Mouse (Mus musculus) bone marrow macrophage, adult 2 months (primary cell): ENCODE measurements around the gene Kif13a. TPM values are rescaled to one million over a fixed set of nuclear protein-coding genes. Genes with fewer than 3 reads are reported as not detected.

Experiments
- H3K27ac ChIP-seq: 2 replicates; pipeline ENCODE4 v1.5.1; 2012; ENCODE audit warnings: low read depth, low read length; ENCODE audit not compliant: insufficient read depth
- H3K4me1 ChIP-seq: 2 replicates; pipeline ENCODE4 v1.6.1; 2012; ENCODE audit warnings: low read length; ENCODE audit not compliant: control insufficient read depth, insufficient read depth
- H3K4me3 ChIP-seq: 2 replicates; pipeline ENCODE4 v1.5.1; 2012; ENCODE audit warnings: mild to moderate bottlenecking, low read length, moderate library complexity; ENCODE audit not compliant: insufficient read depth
- CTCF ChIP-seq: IDR thresholded peaks from 2 replicates; pipeline ENCODE4 v1.5.1; 2012; ENCODE audit warnings: low read depth, mild to moderate bottlenecking, low read length, moderate library complexity
- POLR2A ChIP-seq: IDR thresholded peaks from 2 replicates; pipeline ENCODE4 v1.6.1; 2012; ENCODE audit warnings: mild to moderate bottlenecking, low read depth, low read length, borderline replicate concordance
- polyA plus RNA-seq: library from polyadenylated mRNA; stranded (reverse); fragments of >200 nt; gene quantifications from 2 replicates; pipeline ENCODE4 v1.2.4, GENCODE M21; 2012; ENCODE audit not compliant: missing spikeins, insufficient read depth, insufficient read length

The Kif13a gene
- polyA plus RNA-seq, 1 experiment, result 18.8 TPM

DNA sequence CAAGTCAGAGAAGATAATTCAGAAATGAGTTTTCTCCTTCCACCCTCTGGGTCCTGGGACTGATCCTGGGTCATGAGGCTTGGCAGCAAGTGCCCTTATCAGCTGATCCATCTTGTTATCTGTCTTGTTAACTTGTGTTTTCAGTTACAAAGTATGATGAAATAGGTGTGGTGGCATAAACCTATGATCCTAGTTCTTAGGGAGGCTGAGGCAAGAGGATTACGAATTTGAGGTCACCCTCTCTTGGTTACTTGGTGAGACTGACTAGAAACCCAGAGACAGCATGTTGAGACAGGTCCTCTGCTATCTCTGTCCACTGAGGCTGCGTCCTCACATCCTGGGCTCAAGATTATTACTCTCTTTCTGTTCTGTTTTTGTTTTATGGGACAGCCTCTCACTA, 164.3 kb downstream of the Kif13a start:
- Histone ChIP-seq H3K4me1 (no peaks in the 10 kb centered on the region), H3K27ac (no peak overlapping the region), H3K4me3 (no peak overlapping the region)
- TF ChIP-seq CTCF, result no peak
- TF ChIP-seq POLR2A, result no peak

DNA sequence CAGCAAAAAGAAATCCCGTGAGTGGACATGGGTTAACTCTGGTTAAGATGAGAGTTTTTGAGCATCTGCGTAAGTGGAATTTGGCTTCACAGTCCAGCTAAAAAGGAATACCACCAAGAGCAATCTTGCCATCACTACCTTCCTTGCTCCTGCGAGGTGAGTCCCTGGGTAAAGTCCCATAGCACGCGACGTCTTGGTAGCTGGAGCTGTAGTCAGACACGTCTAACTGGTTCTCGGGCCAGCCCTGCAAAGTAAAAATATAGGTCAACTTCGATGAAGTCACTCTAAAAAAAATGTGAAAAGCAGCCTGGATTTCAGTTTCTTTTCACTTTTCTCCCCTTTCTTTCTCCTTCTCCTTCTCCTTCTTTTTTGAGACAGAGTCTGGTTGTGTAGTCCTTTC, 166.5 kb downstream of the Kif13a start:
- Histone ChIP-seq H3K4me3 (no peak overlapping the region), H3K4me1 (no peaks in the 10 kb centered on the region), H3K27ac (no peak overlapping the region)
- TF ChIP-seq POLR2A (no peak), CTCF (no peak)

DNA sequence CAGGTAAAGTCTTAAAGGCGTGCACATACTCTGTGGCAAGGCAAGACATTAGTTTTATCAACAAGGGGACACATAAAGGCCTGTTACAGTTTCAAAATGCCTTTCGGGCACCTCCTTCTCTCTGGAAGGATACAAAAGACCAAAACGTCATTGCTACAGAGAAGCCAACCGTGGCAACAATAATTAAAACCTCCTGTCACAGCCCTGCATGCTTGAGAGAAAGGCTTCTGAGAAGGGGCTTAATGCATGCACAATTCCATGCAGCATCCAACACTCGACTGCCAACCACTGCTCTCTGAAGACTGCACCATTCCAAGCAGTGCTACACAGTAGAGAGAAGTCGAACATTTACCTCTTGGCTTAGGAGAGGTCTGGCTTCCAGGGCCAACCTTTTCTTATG, 168.7 kb downstream of the Kif13a start:
- H3K27ac ChIP-seq, result no peak overlapping the region
- TF ChIP-seq POLR2A (no peak), CTCF (no peak)
- no peak overlapping the region for H3K4me3 ChIP-seq
- H3K4me1 ChIP-seq, result no peaks in the 10 kb centered on the region

DNA sequence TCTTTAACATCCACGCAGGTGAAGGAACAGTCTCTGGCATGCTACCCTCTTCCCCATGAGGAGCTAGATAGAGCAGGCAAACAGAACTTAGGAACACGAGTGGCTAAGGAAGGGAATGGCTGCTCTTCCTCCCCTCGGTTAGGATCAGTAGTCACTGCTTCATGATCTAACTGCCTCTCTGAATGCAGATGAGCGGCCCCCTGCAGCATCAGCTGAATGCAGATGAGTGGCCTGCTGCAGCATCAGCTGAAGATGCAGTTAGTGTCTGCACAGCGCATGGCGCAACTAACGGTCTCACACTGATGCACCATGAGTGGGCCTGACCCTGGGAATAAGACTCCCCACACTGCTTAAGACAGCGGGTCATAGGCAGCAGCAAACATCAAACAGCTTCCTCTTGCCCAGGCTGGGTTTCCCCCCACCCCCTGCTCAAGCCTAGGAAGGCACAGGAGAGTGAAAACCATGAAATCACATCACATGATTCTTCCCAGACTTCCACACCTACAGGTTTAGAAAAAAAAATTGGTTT, 170.3 kb downstream of the Kif13a start:
- no peak for TF ChIP-seq CTCF
- no peak for TF ChIP-seq POLR2A
- no peak overlapping the region for H3K27ac ChIP-seq

DNA sequence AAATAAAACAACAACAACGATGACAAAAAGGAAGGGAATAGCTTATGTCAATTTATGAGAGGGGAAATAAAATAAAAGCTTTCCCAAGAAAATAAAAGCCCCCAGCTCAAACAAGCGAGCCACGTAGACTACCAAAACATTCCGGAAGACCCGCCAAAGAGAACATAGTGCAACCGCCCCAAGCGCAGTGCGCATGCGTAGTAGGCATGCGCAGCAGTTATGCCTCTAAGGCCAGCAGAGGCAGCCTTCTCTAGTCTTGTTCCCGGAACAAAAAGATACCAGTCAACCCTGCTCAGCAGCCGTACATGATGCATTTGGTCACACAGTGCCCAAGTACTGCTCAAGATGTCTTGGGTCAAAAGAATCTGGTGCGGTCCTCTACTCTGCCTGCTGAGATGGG, 171.0 kb downstream of the Kif13a start:
- TF ChIP-seq CTCF (no peak), POLR2A (no peak)
- no peak overlapping the region for H3K27ac ChIP-seq
- no peak overlapping the region for H3K4me3 ChIP-seq
- H3K4me1 ChIP-seq, result no peaks in the 10 kb centered on the region

More for the DNA sequence above, 170.3 kb downstream of the Kif13a start:
- Histone ChIP-seq H3K4me1 (no peaks in the 10 kb centered on the region), H3K4me3 (no peak overlapping the region)

DNA sequence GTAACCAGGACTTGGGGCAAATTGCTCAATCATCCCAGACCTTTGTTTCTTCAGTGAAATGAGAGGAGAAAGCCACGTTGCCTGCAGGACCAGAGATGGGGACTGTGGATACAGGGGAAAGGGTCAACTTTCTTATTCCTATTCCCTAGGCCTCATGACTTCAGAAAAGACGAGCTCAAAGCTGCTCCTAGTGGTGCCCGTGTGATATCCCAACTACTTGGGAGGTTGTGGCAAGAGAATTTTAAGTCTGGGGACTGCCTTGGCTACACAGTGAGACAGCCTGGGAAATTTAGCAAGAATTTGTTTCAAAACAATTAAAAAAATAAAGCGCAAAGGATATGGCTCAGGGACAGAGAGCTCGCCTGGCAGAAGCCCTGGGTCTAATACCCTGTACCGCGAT, 171.7 kb downstream of the Kif13a start:
- Histone ChIP-seq H3K27ac (no peak overlapping the region), H3K4me3 (no peak overlapping the region), H3K4me1 (no peaks in the 10 kb centered on the region)
- TF ChIP-seq CTCF (no peak), POLR2A (no peak)

DNA sequence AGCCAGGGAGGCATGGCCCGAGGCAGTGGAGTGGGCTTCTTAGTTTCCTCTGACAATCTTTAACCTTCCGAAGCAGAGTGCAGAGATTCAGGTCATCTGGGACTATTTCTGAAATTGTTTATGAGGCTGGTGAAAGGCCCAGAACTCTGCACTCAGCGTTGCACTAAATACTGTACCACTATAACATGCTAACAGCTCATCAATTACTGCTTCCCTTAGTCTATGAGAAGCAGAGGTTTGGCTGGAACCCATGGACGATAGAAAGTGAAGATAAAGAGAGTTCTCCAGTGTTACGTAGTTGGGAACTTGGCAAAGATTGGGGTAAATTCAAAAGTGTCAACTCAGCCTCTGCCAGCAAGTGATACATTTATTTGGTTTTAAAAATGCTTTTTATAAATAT, 176.4 kb downstream of the Kif13a start:
- no peaks in the 10 kb centered on the region for H3K4me1 ChIP-seq
- no peak overlapping the region for H3K27ac ChIP-seq
- TF ChIP-seq CTCF (no peak), POLR2A (no peak)
- no peak overlapping the region for H3K4me3 ChIP-seq

DNA sequence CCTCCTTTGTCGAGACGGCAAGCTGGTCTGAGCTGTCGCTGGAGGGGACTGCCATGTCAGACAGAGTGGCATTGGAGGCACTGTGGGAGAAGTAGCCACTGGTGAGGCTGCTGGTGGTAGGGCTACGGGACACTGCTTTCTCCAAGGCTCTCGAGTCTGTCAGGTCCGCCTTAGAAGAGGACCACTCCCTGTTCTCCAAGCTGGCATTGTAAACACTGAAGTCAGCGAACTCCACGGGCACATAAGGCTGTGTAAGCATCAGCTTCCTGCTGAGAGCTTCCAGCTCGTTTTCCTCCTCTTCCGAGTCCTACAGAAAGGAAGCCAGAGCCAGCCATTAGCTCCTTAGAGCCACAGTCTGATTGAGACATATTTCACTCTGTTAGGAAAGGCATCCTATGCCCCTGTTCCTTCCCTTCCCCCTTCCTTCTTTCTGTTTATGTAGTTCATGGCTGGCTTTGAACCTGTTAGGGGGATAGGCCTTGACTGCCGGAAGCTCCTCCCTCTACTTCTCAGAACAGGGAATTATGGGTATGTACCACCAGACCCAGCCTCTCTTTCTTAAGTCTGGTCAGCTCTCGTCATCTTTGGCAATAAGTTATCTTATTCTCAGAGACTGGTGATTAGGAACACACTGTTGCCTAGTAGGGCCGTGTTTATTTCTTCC, 177.0 kb downstream of the Kif13a start:
- TF ChIP-seq POLR2A (no peak), CTCF (no peak)
- Histone ChIP-seq H3K27ac (no peak overlapping the region), H3K4me1 (no peaks in the 10 kb centered on the region), H3K4me3 (no peak overlapping the region)

DNA sequence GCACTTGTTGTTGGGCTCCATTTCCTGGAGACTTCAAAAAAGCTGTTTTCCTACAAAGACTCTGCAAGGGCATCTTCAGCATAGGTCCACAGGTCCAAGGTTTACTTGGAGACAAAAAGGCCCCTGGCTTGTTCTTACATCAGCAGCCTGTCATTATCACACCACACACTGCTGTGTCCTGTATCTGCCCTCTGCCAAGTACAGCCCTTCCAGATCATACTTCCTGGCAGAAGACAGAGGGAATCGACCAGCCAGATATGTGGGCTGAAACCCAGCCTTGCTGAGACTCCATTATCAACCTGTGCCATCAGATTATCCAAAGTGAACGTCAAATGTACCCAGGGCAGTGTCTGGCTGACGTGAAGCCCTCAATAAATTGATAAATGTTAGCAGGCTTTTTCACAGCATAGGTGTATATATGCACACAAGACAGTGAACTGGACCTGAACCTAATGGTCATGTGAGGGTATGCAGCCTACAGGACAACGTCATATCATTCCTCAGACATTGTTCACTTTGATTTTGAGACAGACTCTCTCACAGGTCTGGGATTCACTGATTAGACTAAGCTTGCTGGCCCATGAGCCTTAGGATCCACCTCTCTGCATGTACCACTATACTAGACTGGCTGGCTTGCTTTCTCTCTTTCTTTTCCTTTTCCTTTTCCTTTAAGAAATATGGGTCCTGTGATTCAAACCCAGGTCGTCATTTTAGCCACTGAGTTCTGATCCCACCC, 181.4 kb downstream of the Kif13a start:
- Histone ChIP-seq H3K4me3 (no peak overlapping the region), H3K4me1 (peaks cover under 1% of the 10 kb centered on the region; the same call in 1 of the 2 replicates), H3K27ac (no peak overlapping the region)
- TF ChIP-seq POLR2A (no peak), CTCF (no peak)

DNA sequence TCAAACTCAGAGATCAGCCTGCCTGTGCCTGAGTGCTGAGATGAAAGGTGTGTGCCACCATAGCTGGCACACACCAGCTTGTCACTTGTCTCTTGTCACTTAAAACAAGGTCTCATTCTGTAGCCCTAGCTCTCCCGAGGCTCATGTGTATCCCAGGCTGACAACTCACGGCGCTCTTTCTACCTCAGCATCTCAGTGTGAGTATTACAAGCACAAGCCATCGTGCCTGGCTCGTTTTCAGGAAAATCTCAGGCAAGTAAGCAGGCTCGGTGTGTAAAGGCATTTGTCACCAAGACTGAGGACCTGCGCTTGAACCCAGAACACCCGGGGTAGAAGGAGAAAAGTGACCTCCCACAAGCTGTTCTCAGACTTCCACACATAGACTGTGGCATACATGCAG, 185.8 kb downstream of the Kif13a start:
- Histone ChIP-seq H3K27ac (no peak overlapping the region), H3K4me1 (peaks cover 2% of the 10 kb centered on the region), H3K4me3 (no peak overlapping the region)
- TF ChIP-seq POLR2A, result no peak
- no peak for TF ChIP-seq CTCF
